ENCODE assay signal across 7 mouse cellular contexts in the genomic region with DNA sequence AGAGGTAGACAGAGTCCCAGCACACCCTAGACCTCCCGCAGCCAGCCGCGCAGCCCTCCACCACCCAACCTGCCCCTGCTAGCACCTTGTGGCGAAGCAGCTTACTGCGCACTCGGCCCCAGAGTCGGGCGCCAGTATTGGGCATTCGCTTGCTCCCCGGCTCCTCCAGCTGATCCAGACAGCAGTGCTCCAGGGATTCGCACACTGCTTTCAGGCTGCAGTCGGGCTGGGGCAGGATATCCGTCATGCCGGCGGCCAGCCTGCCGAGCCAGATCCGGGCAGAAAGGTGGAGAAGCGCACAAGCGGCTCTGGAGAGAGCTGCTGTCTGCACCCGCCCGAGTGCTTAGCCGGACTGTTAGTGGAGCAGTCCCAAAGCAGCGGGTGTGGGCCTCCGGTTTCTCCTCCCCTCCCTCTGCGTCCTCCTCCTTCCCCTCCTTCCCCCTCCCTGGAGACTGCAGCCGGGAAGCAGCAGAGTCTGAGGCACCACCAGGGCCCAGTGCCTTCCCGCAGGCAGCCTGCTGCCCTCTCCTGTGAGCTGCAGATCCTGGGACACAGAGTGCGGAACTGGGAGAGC. TPM values are rescaled to one million over a fixed set of nuclear protein-coding genes. Genes with fewer than 3 reads are reported as not detected.
A peak's percentile ranks its signal among the peaks of the same experiment; 100 is the strongest.
DNase-seq lines count a peak whose midpoint lies in the region; ATAC-seq lines count a peak whose summit lies in the region.

No protein-coding gene starts in this region.

- peak overlapping the region; percentile 59 for H3K4me3 ChIP-seq in embryonic facial prominence, embryonic 10.5 days

- no peaks in the 10 kb centered on the region for H3K9me3 ChIP-seq in embryonic facial prominence, embryonic 10.5 days

- peak; percentile 82 for DNase-seq in brain, adult 2 months (ENCODE audit: low read depth, low spot score)
- DNase-seq in embryonic facial prominence, embryonic 10.5 days (ENCODE audit: low spot score), result peak; percentile 79
- peak; percentile 63 for DNase-seq in heart, adult 8-10 months (ENCODE audit: low spot score)
- peak; percentile 39 for DNase-seq in kidney, adult 18-20 months
- DNase-seq in lung, adult 18-20 months, result peak; percentile 58 to 65
- peak; percentile 36 for DNase-seq in ovary, postnatal 10 days (ENCODE audit: low spot score)

- peak overlapping the region; percentile 84 for H3K27ac ChIP-seq in embryonic facial prominence, embryonic 10.5 days (replicated peaks)

- no peak for ATAC-seq in granulocyte monocyte progenitor cell, adult 5-6 weeks (replicated peaks; ENCODE audit: poor library complexity, severe bottlenecking)

- peaks cover 76% of the 10 kb centered on the region for H3K4me1 ChIP-seq in embryonic facial prominence, embryonic 10.5 days

- WGBS in embryonic facial prominence, embryonic 10.5 days, result 3% methylated on average over 28 of the region's 28 CpGs

- peaks cover 31% of the 10 kb centered on the region for H3K36me3 ChIP-seq in embryonic facial prominence, embryonic 10.5 days (replicated peaks)

- peaks cover 33% of the 10 kb centered on the region for H3K27me3 ChIP-seq in embryonic facial prominence, embryonic 10.5 days (replicated peaks; ENCODE audit: low read depth, poor library complexity, severe bottlenecking)

RNA-seq across cellular contexts. Expression of a gene that starts 30.2 kb away (rescaled TPM):
- 135 and 144 TPM in 2 replicates for polyA plus RNA-seq in embryonic facial prominence, embryonic 10.5 days (2016; fragmentation: Nextera tagmentation; extraction: Ambion mirVana)
- 10 to 100 TPM; 32.9 to 54.5 (median 39.9) TPM for total RNA-seq in heart, adult 8-10 months (2022)
- 21.3 and 32.4 TPM in 2 replicates for total RNA-seq in granulocyte monocyte progenitor cell, adult 5-6 weeks (2014; fragmentation: Nextera tagmentation)
- 9.9 and 13.9 TPM in 2 replicates for total RNA-seq in granulocyte monocyte progenitor cell, adult 5-6 weeks (2017)

RNA-seq across cellular contexts. Expression of a gene that starts 38.0 kb away (rescaled TPM):
- polyA plus RNA-seq in embryonic facial prominence, embryonic 10.5 days (2016; fragmentation: Nextera tagmentation; extraction: Ambion mirVana), result 41.1 and 42.0 TPM in 2 replicates
- total RNA-seq in heart, adult 8-10 months (2022), result 10 to 100 TPM in 3 of 4 experiments, 1 to 10 TPM in 1; 9.8 to 13.0 (median 11.0) TPM
- 29.6 and 32.3 TPM in 2 replicates for total RNA-seq in granulocyte monocyte progenitor cell, adult 5-6 weeks (2014; fragmentation: Nextera tagmentation)
- 24.1 and 25.5 TPM in 2 replicates for total RNA-seq in granulocyte monocyte progenitor cell, adult 5-6 weeks (2017)
